Mouse (Mus musculus) activated CD4-positive, CD25-positive, alpha-beta regulatory T cell, adult 4 months (primary cell): ENCODE measurements around the gene Bivm. TPM values are rescaled to one million over a fixed set of nuclear protein-coding genes. Genes with fewer than 3 reads are reported as not detected.

Experiments used
- ATAC-seq: one replicate; pipeline ENCODE4 v1.8.0; 2017
- polyA plus RNA-seq, 2 experiments: library from polyadenylated mRNA; unstranded; fragments of 100-300 nt; shearing (Covaris generic); gene quantifications; one replicate each; pipeline ENCODE4 v1.2.1; 2017

Bivm gene
- polyA plus RNA-seq, 2 experiments from 2014 or later = 9.0 TPM

DNA sequence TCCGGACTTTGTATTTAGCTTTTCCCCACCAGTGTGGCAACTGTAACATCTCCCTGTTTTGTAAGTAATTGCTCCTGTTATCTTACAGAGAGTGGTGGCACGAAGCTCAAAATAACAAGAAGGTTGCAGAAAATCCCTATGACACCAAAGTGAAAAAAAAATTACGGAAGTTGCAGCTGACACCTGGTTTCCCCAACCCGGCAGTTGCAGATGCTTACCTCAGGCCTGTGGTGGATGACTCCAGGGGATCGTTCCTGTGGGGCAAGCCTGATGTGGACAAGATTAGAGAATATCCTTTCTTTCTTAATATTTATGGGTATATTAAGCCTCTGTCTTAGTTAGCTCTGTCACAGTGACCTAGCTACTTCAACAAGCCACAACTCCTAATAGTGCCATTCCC, 59.3 kb downstream of the Bivm start:
- no peak for ATAC-seq

DNA sequence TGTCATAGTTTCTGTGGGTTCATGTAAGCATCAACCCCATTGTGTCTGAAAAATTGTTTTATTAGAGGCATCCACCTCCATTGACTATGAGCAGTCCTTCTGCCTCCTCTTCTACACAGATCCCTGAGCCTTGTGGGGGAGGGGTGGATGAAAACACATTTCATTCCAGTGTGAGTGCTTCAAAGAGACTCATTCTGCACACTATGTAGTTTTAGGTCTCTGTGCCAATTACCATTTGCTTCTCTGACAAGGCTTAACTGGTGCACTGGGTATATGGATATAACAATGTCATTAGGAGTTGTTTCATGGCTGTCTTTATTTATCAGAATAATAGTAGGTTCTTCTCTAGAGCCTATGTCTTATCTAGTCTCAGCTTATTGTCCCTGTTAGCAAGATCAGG, 67.6 kb downstream of the Bivm start:
- ATAC-seq = no peak

Other genes with a start within 250 kb of the Bivm start
- gene Tpp2, start 185.3 kb upstream of the Bivm start, polyA plus RNA-seq = 100 to 1,000 TPM; 111 to 114 TPM
- 1 to 10 TPM in 1 of 2 experiments, under 1 TPM in 1; 0.59 to 2.4 TPM for gene Mettl21c, start 98.9 kb upstream of the Bivm start, polyA plus RNA-seq
- under 1 TPM; 0.17 to 0.29 TPM for gene Gm8251, start 57.0 kb upstream of the Bivm start, polyA plus RNA-seq
- 10 to 100 TPM; 44.7 to 47.2 TPM for gene Tex30, start 16.5 kb upstream of the Bivm start, polyA plus RNA-seq
- 10 to 100 TPM; 13.6 to 13.9 TPM for gene Kdelc1, start 149 bp upstream of the Bivm start, polyA plus RNA-seq
- gene Ercc5, start 28.8 kb downstream of the Bivm start, polyA plus RNA-seq = 10 to 100 TPM; 13.4 to 18.5 TPM
- gene Mettl21e, start 100.0 kb downstream of the Bivm start, polyA plus RNA-seq = not detected